Mouse (Mus musculus): Measurements from ENCODE around the gene Psmb1. TPM values are rescaled to one million over a fixed set of nuclear protein-coding genes. Genes with fewer than 3 reads are reported as not detected.

Gene Psmb1
- polyA plus RNA-seq, 2 experiments: 85.5 to 173 TPM

DNA sequence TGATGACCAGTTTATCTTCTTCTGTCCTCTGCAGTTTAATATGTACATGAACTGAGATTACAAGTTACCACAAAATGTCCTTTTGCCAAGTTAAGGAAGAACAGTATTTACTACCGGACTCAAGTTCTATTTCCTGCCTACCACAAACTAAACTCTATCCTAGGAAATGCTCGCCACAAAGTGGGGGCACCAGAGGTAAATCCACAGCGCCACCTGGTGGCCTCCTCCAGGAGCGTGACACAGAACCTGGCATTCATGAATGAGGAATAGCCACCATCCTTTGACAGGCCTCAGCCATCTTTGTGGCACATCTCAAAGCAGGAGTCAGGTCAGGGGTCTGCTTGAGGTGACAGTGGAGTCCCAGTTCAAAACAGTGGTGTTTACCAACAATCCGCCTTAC is 31.9 kb downstream of the Psmb1 start:
- Histone ChIP-seq H3K9ac (replicated peaks) (no peak overlapping the region), H3K27ac (no peak overlapping the region), H3K4me2 (ENCODE audit: low read depth) (no peak overlapping the region), H3K27me3 (ENCODE audit: control insufficient read depth, insufficient read depth, low read length) (no peaks in the 10 kb centered on the region), H3K4me1 (replicated peaks; ENCODE audit: control insufficient read depth in 2 of 2, insufficient read depth in 2 of 2, low read length in 1 of 2) (peaks cover 0 to 2% of the 10 kb centered on the region in 2 experiments; a peak in 3 of 4 replicates), H3K4me3 (ENCODE audit: insufficient read depth in 1 of 2, low read depth in 2 of 2, low read length in 2 of 2) (no peak overlapping the region), H3K9me3 (ENCODE audit: control insufficient read depth, low read length) (no peaks in the 10 kb centered on the region), H3K36me3 (replicated peaks; ENCODE audit: control insufficient read depth, insufficient read depth, low read depth) (peaks cover 16% of the 10 kb centered on the region)
- DNase-seq (ENCODE audit: low read depth in 3 of 3, low spot score in 3 of 3) (peak; percentile 45 to 51 (median 46)), ATAC-seq (ENCODE audit: insufficient read depth) (0 out of 2 replicates have a peak, but pooled peaks have one; percentile 23)
- TF ChIP-seq EP300 (IDR thresholded peaks at IDR 0.05; ENCODE audit: low read depth) (no peak), CTCF (IDR thresholded peaks at IDR 0.05; ENCODE audit: low read depth) (peak; percentile 97)
- 17% methylated on average over 5 of the region's 5 CpGs for WGBS (ENCODE audit: insufficient replicate concordance)

DNA sequence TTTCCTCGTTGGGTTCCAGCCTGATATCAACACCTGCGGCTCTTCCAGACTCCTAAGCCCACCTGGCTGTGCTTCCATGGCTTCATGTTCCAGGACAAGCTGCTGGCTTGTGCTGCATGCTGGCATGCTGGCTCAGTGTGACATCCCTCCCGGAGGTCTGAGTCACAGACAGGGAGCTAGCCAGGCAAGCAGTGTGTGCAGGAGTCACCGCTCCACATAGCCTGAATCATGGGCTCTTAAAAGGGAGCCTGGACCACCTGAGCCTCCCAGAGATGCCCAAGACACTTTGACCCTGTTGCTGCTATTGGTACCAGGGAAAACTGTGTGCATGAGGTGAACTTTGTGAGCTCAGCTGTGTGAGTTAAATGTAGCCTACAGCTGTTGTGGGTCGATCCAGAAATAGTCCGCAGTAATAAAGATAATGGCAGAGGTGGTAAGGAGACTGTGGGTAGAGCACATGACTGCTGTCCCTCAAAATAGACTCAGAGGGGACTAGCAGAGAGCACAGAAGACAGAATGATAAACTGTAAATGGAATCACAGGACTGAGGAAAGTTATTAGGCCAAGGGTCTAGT is 37.5 kb downstream of the Psmb1 start:
- Histone ChIP-seq H3K27ac (no peak overlapping the region), H3K27me3 (ENCODE audit: control insufficient read depth, insufficient read depth, low read length) (no peaks in the 10 kb centered on the region), H3K4me2 (ENCODE audit: low read depth) (no peak overlapping the region), H3K9me3 (ENCODE audit: control insufficient read depth, low read length) (no peaks in the 10 kb centered on the region), H3K4me1 (replicated peaks; ENCODE audit: control insufficient read depth in 2 of 2, insufficient read depth in 2 of 2, low read length in 1 of 2) (peaks cover 0 to 5% of the 10 kb centered on the region in 2 experiments; a peak in 3 of 4 replicates), H3K4me3 (ENCODE audit: insufficient read depth in 1 of 2, low read depth in 2 of 2, low read length in 2 of 2) (no peak overlapping the region), H3K36me3 (replicated peaks; ENCODE audit: control insufficient read depth, insufficient read depth, low read depth) (no peaks in the 10 kb centered on the region), H3K9ac (replicated peaks) (no peak overlapping the region)
- 74% methylated on average over 6 of the region's 6 CpGs for WGBS (ENCODE audit: insufficient replicate concordance)
- DNase-seq (ENCODE audit: low read depth in 3 of 3, low spot score in 3 of 3) (no peak), ATAC-seq (ENCODE audit: insufficient read depth) (no peak)
- no peak for TF ChIP-seq CTCF (IDR thresholded peaks at IDR 0.05; ENCODE audit: low read depth)
- no peak for TF ChIP-seq EP300 (IDR thresholded peaks at IDR 0.05; ENCODE audit: low read depth)

DNA sequence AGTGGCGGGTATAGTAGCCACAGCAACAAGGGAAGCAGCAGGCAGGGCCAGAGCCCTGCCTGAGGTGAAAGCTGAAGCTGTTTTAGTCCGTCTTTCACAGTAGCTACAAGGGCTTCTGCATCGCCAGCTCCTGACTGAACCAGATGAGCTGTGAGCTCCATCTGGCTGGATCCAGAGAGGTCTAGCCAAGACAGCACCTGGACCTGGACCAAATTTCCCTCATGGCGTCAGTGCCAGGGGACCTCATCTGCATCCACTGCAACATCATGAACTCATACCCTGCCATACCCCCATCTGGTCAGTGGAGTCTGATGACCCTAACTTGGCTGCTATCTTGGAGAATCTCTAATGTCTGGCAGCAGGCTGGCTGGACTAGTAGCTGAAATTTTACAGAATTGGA is 39.8 kb downstream of the Psmb1 start:
- no peak for TF ChIP-seq EP300 (IDR thresholded peaks at IDR 0.05; ENCODE audit: low read depth)
- no peak for TF ChIP-seq CTCF (IDR thresholded peaks at IDR 0.05; ENCODE audit: low read depth)
- Histone ChIP-seq H3K4me1 (replicated peaks; ENCODE audit: control insufficient read depth in 2 of 2, insufficient read depth in 2 of 2, low read length in 1 of 2) (peaks cover 0 to 5% of the 10 kb centered on the region in 2 experiments; a peak in 3 of 4 replicates), H3K27me3 (ENCODE audit: control insufficient read depth, insufficient read depth, low read length) (no peaks in the 10 kb centered on the region), H3K9ac (replicated peaks) (no peak overlapping the region), H3K36me3 (replicated peaks; ENCODE audit: control insufficient read depth, insufficient read depth, low read depth) (no peaks in the 10 kb centered on the region), H3K9me3 (ENCODE audit: control insufficient read depth, low read length) (no peaks in the 10 kb centered on the region), H3K27ac (no peak overlapping the region), H3K4me3 (ENCODE audit: insufficient read depth in 1 of 2, low read depth in 2 of 2, low read length in 2 of 2) (no peak overlapping the region), H3K4me2 (ENCODE audit: low read depth) (no peak overlapping the region)
- no peak for DNase-seq (ENCODE audit: low read depth in 3 of 3, low spot score in 3 of 3)
- no peak for ATAC-seq (ENCODE audit: insufficient read depth)
- 72% methylated on average over 4 of the region's 4 CpGs for WGBS (ENCODE audit: insufficient replicate concordance)

DNA sequence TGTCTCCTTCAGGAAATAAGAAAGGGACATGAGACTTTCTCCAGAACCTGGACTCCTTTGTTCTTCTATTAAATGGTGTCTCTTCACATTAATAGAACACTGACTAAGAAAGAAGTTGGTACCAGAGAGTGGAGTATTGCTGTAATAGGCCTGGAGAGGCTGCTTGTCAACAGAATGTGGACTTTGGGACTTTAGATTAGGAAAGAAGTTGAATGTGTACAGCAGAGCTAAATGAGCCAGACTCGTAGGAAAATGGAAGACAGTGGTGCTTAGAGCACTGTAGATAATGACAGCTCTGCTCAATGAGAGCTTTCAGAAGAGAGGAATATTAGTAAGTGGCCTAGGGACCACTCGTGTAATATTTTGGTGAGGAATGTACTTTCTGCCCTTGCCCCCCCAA is 43.0 kb downstream of the Psmb1 start:
- no peaks in the 10 kb centered on the region for H3K36me3 ChIP-seq (replicated peaks; ENCODE audit: control insufficient read depth, insufficient read depth, low read depth)
- 54% methylated on average over 2 of the region's 2 CpGs for WGBS (ENCODE audit: insufficient replicate concordance)
- H3K9me3 ChIP-seq (ENCODE audit: control insufficient read depth, low read length): no peaks in the 10 kb centered on the region
- H3K9ac ChIP-seq (replicated peaks): no peak overlapping the region
- H3K27me3 ChIP-seq (ENCODE audit: control insufficient read depth, insufficient read depth, low read length): no peaks in the 10 kb centered on the region
- DNase-seq (ENCODE audit: low read depth in 3 of 3, low spot score in 3 of 3): no peak
- TF ChIP-seq CTCF (IDR thresholded peaks at IDR 0.05; ENCODE audit: low read depth): no peak
- TF ChIP-seq EP300 (IDR thresholded peaks at IDR 0.05; ENCODE audit: low read depth): no peak
- no peak overlapping the region for H3K4me2 ChIP-seq (ENCODE audit: low read depth)
- ATAC-seq (ENCODE audit: insufficient read depth): no peak
- H3K27ac ChIP-seq: no peak overlapping the region
- no peak overlapping the region for H3K4me3 ChIP-seq (ENCODE audit: insufficient read depth in 1 of 2, low read depth in 2 of 2, low read length in 2 of 2)
- no peaks in the 10 kb centered on the region; a peak in 1 of 4 replicates for H3K4me1 ChIP-seq (replicated peaks; ENCODE audit: control insufficient read depth in 2 of 2, insufficient read depth in 2 of 2, low read length in 1 of 2)

DNA sequence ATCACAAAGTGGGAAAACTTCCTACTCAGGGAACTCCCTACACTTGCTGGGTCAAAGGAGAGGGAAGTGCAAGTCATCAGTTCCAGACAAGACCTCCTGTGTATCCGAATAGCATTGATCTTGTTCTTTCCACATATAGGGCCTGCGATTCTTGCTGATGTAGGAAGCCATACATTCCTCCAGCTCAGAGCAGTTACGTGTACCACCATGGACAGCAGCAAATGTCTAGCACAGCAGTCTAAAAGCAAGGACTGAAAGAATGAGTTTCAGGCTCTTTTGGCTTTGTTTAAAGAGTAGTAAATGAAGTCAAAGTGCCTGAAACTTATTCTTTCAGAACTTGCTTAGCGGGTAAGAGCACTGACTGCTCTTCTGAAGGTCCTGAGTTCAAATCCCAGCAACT is 44.3 kb downstream of the Psmb1 start:
- no peak overlapping the region for H3K4me2 ChIP-seq (ENCODE audit: low read depth)
- no peaks in the 10 kb centered on the region; a peak in 1 of 4 replicates for H3K4me1 ChIP-seq (replicated peaks; ENCODE audit: control insufficient read depth in 2 of 2, insufficient read depth in 2 of 2, low read length in 1 of 2)
- H3K4me3 ChIP-seq (ENCODE audit: insufficient read depth in 1 of 2, low read depth in 2 of 2, low read length in 2 of 2): no peak overlapping the region
- no peak overlapping the region for H3K9ac ChIP-seq (replicated peaks)
- H3K36me3 ChIP-seq (replicated peaks; ENCODE audit: control insufficient read depth, insufficient read depth, low read depth): no peaks in the 10 kb centered on the region
- TF ChIP-seq CTCF (IDR thresholded peaks at IDR 0.05; ENCODE audit: low read depth): no peak
- no peak for TF ChIP-seq EP300 (IDR thresholded peaks at IDR 0.05; ENCODE audit: low read depth)
- no peaks in the 10 kb centered on the region for H3K27me3 ChIP-seq (ENCODE audit: control insufficient read depth, insufficient read depth, low read length)
- WGBS (ENCODE audit: insufficient replicate concordance): 54% methylated on average over 4 of the region's 4 CpGs
- no peak for ATAC-seq (ENCODE audit: insufficient read depth)
- no peak overlapping the region for H3K27ac ChIP-seq
- no peak for DNase-seq (ENCODE audit: low read depth in 3 of 3, low spot score in 3 of 3)
- no peaks in the 10 kb centered on the region for H3K9me3 ChIP-seq (ENCODE audit: control insufficient read depth, low read length)

All from liver, embryonic 14.5 days (tissue).